Mouse (Mus musculus) cerebellum, postnatal 25 days (tissue): ENCODE results near the gene Hoxd3.

Experiments
- DNase-seq, 2 experiments: peaks; one replicate each; pipeline ENCODE4 v3.0.0; 2021; ENCODE audit warnings: mixed read lengths in 2 of 2

Hoxd3 gene

GRCm38 (mm10) chr2:74711721-74712621 is at the start of gene Hoxd3, which contains the start of gene Hoxd4:
Hoxd3 (plus strand) TSS chr2:74711927.
Hoxd4 (plus strand) TSS chr2:74711929.
- no peak for DNase-seq

- DNase-seq: peak; percentile 47 to 73
These were observed 48.3 kb upstream of the Hoxd3 start for GRCm38 (mm10) chr2:74663291-74663925.

GRCm38 (mm10) chr2:74666411-74666810 is 45.3 kb upstream of the Hoxd3 start:
- peak in 1 of 2 experiments; percentile 2 for DNase-seq

GRCm38 (mm10) chr2:74667191-74667841 is 44.4 kb upstream of the Hoxd3 start:
- DNase-seq: peak in 1 of 2 experiments; percentile 28

DNA sequence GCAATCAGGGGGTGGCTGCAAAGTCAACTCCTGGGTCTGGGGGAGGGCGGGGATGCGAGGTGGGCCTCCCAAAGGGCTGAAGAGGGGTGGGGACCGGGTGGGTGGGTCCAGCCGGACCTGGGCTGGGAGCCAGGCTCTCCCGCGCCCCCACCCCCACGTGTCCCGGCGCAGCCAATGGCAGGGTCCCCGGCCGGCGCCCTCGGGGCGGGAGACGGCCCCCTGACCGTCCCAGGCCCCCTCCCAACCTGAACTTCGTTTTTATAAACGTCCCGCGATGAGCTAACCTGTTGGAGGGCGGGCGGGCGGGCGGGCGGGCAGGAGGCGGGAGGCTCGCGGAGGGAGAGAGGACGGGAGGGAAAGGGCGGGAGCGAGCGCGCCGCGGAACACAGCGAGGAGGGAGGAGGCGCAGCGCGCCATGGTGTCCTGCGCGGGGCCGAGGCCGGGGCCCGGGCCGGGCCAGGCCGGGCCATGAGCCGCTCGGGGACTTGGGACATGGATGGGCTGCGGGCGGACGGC is 43.8 kb upstream of the Hoxd3 start, which contains the start of gene Hoxd13:
Hoxd13 (plus strand) TSS at position 469 of the 516 bp plus-strand sequence.
- no peak for DNase-seq

DNA sequence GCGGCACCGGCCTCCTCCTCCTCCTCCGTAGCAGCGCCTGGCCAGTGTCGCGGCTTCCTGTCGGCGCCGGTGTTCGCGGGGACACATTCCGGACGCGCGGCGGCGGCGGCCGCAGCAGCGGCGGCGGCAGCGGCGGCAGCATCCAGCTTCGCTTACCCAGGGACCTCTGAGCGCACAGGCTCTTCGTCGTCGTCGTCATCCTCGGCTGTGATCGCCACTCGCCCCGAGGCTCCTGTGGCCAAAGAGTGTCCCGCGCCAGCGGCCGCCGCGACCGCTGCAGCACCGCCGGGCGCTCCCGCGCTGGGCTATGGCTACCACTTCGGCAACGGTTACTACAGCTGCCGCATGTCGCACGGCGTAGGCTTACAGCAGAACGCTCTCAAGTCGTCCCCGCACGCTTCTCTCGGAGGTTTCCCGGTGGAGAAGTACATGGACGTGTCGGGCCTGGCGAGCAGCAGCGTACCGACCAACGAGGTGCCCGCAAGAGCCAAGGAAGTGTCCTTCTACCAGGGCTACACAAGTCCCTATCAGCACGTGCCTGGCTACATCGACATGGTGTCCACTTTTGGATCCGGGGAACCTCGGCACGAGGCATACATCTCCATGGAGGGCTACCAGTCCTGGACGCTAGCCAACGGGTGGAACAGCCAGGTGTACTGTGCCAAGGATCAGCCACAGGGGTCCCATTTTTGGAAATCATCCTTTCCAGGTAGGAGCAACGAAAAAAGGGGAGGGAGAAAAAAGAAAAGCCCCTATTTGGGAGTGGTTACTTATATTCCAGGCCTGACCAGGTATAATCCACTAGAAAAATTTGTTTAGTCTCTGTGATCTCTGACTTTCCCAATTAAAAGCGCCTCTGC is 43.1 kb upstream of the Hoxd3 start:
- DNase-seq: peak in 1 of 2 experiments; percentile 29

DNA sequence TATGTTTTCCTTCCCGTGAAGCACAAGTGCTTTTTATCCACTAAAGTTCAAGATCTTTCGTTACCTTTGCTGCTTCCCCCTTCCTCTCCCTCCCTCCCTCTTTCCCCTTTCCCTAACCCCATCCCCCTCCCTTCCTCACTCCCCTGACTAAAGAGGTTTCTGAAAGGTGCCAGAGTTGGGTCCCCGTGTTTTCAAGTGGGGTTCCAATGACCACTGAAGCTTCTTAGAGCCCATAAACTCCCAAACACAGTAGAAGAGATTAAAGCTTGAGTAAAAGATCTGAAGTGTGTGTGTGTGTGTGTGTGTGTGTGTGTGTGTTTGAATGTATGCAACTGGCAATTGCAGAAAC is 42.5 kb upstream of the Hoxd3 start:
- no peak for DNase-seq

GRCm38 (mm10) chr2:74669650-74670235 is 42.0 kb upstream of the Hoxd3 start:
- DNase-seq: no peak

DNA sequence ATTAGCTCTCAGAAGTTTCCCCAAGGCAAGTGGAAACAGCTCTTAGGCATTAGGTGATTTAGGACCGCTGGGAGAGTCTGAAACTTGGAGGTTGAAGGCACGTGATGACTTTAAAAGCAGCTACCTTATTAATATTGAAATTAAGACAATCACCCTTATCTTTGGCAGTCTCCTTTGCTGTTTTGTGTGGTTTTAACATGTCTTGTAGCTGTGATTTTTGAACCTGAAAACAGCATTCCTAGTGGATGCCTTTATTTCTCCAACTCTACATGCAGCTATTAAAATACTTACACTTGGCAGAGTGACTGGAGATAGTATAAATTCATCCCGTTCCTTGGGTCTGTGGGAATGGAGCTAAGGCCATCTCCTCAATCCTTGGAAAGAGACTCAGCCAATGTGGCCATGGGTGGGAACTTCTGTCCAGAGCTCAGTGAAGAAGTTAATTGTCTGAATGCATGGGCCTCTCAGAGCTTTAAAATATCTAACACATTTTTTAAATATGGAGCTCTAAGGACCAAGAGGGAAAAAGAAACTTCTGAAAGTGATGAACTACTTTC is 41.0 kb upstream of the Hoxd3 start:
- DNase-seq: no peak

DNA sequence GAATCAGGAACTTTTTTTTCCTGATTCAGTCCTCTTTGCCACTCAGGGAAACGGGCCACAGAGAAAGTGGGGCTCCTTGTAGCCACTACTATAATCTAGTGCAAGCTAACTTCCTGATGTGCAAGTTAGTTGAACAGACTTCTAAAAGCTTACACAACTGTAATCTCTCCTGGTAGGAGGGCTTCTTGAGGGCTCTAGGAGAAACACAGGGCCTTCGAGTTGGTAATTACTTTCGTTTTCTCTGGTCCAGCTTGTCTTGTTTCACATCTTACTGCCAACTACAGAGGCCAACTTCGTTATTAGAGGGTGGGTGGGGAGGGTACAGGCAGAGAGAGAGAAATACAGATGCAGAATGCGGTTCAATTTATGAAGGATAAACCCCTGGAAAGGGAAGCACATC is 39.9 kb upstream of the Hoxd3 start:
- DNase-seq: no peak

DNA sequence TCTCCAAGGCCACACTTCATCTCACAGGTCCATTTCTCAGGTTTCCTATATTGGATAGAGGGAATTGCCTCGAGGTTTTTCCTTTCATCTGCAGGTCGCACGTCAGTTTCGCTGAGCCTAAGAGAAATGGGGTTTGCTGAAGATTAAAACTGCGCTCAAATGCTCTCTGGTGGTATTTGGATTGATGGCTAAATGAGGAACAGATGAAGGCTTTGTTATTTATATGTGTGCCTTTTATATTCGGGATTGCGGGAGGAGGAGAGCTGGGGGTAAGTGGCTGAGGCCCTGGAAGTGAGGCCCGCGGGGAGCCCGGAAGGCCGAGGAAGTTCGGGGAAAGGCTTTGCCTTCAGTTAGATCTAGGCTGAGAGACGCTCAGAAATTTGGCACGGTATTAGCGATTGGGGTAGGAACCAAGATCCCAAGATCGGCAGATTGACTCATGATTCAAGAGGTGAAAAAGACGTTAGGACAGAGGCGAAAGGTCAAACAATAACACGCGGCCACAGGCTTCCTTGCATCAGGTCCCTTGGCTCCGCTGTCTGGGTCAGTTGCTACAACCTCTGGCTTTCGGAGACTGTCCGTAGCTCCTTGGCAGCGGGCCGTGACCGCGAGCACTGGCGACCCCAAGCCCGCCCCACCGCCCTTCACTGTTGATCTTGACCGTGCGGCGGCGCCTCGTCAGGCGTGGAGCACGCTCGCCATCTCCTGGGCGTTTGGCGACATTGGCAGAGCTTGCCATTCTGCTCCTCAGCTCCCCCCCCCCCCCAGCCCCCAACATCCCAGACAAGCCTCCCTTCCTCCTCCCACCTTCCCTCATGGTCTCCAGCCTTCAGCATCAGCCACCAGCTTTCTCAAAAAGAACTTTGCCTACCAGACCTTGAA is 39.0 kb upstream of the Hoxd3 start:
- DNase-seq: peak; percentile 60 to 76

GRCm38 (mm10) chr2:74673835-74674425 is 37.8 kb upstream of the Hoxd3 start:
- DNase-seq: no peak

DNA sequence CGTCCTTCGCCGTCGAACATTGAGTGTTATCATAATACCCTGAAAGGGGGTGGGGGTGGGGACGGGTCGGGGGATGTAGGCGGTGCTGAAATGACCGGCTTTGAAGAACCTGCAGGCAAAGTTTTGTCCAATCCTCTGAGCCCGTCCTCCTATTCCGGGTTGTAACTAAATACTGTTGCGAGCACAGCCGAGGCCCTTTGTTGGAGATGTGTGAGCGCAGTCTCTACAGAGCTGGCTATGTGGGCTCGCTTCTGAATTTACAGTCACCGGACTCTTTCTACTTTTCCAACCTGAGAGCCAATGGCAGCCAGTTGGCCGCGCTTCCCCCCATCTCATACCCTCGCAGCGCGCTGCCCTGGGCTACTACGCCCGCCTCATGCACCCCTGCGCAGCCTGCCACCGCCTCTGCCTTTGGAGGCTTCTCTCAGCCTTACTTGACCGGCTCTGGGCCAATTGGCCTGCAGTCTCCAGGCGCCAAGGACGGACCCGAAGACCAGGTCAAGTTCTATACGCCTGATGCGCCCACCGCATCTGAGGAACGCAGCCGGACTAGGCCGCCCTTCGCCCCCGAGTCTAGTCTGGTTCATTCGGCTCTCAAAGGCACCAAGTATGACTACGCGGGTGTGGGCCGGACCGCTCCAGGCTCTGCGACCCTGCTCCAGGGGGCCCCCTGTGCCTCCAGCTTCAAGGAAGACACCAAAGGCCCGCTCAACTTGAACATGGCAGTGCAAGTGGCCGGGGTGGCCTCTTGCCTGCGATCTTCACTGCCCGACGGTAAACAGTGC is 36.7 kb upstream of the Hoxd3 start, which contains the start of gene Hoxd12:
Hoxd12 (plus strand) TSS at position 133 of the 785 bp plus-strand sequence.
- no peak for DNase-seq

- DNase-seq: peak in 1 of 2 experiments; percentile 3
These were observed 36.0 kb upstream of the Hoxd3 start for GRCm38 (mm10) chr2:74675666-74676282.

GRCm38 (mm10) chr2:74676376-74677052 is 35.2 kb upstream of the Hoxd3 start:
- no peak for DNase-seq

- no peak for DNase-seq
These were observed 34.6 kb upstream of the Hoxd3 start for GRCm38 (mm10) chr2:74677106-74677505.

GRCm38 (mm10) chr2:74678891-74679595 is 32.7 kb upstream of the Hoxd3 start, which contains the start of gene Hoxd11:
Hoxd11 (plus strand) TSS chr2:74679557.
- DNase-seq: no peak
